Mouse (Mus musculus): ENCODE measurements at regions not wholly inside any gene's neighbourhood (a gene's known extent, or its start where the extent isn't known, plus 50 kb on each side); places are given as distances from the start of the nearest gene placed in this dataset.

DNA sequence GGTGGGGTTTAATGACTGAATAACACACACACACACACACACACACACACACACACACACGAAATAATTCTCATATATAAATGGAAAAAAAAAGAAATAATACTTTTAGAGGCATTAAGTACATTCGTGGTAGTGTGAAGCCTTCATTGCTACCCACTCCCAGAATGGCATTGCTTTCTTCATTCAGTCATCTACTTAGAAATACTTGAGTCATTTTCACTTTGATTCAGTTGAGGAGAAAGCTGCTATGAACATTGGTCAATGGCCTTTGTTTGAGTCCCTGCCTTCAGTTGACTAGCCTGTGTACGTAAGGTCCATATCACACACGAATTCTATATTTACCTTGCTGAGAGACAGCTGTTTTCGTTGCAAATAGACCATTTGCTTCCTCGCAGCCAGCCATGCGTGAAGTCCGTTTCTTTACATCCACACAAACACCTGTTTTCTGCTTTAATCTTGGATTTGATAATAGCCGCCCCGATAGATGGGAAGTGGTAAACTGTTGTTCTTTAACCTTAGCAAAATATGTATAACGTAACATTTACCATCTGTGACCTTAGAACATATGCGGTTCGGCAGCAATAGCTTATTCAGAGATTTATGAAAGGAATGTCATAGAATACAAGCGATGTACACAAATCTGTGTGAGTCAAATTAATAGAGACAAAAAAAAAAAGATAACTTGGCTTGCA is 72.3 kb upstream of the Cpm start:
- H3K27ac ChIP-seq: no peak overlapping the region
- no peak for DNase-seq (ENCODE audit: extremely low spot score, low spot score)
- H3K4me1 ChIP-seq: peaks cover 15% of the 10 kb centered on the region
- no peaks in the 10 kb centered on the region for H3K27me3 ChIP-seq (ENCODE audit: poor library complexity, severe bottlenecking)
- H3K9me3 ChIP-seq: no peaks in the 10 kb centered on the region
- no peak overlapping the region for H3K4me3 ChIP-seq
- H3K36me3 ChIP-seq (replicated peaks): no peaks in the 10 kb centered on the region
- 88% methylated on average over 14 of the region's 14 CpGs for WGBS

DNA sequence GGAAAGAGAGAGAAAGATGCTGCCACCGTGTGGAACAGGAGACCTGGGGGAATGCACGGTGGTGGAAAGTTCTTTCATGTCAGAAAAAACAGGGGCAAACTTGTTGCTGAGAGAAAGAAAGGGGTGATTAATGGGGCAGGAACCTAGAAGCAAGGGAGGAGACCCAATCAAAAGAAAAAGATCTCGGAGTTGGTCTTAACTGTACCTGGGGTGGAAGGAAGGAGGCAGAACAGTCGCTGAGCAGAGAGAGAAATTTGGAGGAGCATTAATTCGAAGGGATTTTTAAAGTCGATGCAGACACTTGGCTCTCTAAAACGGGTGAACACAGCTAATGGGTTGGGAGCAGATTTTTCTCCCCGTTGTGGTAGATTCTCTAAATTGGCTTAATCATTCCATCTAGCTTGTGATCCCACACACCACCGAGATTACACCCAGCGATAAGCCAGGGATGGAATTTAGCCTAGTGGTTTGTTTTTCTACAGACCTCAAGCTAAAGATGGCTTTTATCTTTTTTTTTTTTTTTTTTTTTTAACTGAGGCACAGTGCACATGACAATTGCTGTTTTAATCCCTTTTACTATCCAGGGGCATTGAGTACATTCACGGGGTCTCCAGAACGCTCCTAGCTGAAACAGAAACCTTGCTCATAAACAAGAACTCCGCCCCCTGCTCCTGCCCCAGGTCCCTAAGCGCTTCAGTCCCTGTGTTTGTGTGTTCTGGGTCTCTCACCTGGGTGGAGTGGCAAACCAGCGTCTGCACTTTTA is 73.1 kb upstream of the Cpm start:
- Histone ChIP-seq H3K27me3 (ENCODE audit: poor library complexity, severe bottlenecking) (no peaks in the 10 kb centered on the region), H3K4me1 (peaks cover 15% of the 10 kb centered on the region), H3K9me3 (no peaks in the 10 kb centered on the region), H3K4me3 (no peak overlapping the region), H3K36me3 (replicated peaks) (no peaks in the 10 kb centered on the region), H3K27ac (no peak overlapping the region)
- 60% methylated on average over 15 of the region's 15 CpGs for WGBS
- no peak for DNase-seq (ENCODE audit: extremely low spot score, low spot score)

- WGBS: 89% methylated on average over 10 of the region's 10 CpGs
- DNase-seq (ENCODE audit: extremely low spot score, low spot score): no peak
- H3K27me3 ChIP-seq (ENCODE audit: poor library complexity, severe bottlenecking): no peaks in the 10 kb centered on the region
Observed at GRCm38 (mm10) chr10:117555542-117555941, 73.8 kb upstream of the Cpm start.

GRCm38 (mm10) chr10:117555044-117555443 is 74.3 kb upstream of the Cpm start:
- H3K4me3 ChIP-seq: no peak overlapping the region
- 88% methylated on average over 8 of the region's 8 CpGs for WGBS
- DNase-seq (ENCODE audit: extremely low spot score, low spot score): no peak
- H3K27ac ChIP-seq: no peak overlapping the region
- H3K36me3 ChIP-seq (replicated peaks): no peaks in the 10 kb centered on the region
- peaks cover 13% of the 10 kb centered on the region for H3K4me1 ChIP-seq
- no peaks in the 10 kb centered on the region for H3K9me3 ChIP-seq
- H3K27me3 ChIP-seq (ENCODE audit: poor library complexity, severe bottlenecking): no peaks in the 10 kb centered on the region

More at GRCm38 (mm10) chr10:117555542-117555941, 73.8 kb upstream of the Cpm start:
- Histone ChIP-seq H3K36me3 (replicated peaks) (no peaks in the 10 kb centered on the region), H3K27ac (no peak overlapping the region), H3K4me3 (no peak overlapping the region), H3K9me3 (no peaks in the 10 kb centered on the region), H3K4me1 (peaks cover 15% of the 10 kb centered on the region)

GRCm38 (mm10) chr10:117554533-117554932 is 74.8 kb upstream of the Cpm start:
- Histone ChIP-seq H3K9me3 (no peaks in the 10 kb centered on the region), H3K27ac (no peak overlapping the region), H3K27me3 (ENCODE audit: poor library complexity, severe bottlenecking) (no peaks in the 10 kb centered on the region), H3K4me1 (0 out of 2 replicates have a peak, but pooled peaks cover 9% of the 10 kb centered on the region), H3K4me3 (no peak overlapping the region), H3K36me3 (replicated peaks) (no peaks in the 10 kb centered on the region)
- WGBS: 64% methylated on average over 6 of the region's 6 CpGs
- DNase-seq (ENCODE audit: extremely low spot score, low spot score): no peak

- H3K27ac ChIP-seq: no peak overlapping the region
- H3K27me3 ChIP-seq (ENCODE audit: poor library complexity, severe bottlenecking): no peaks in the 10 kb centered on the region
- no peaks in the 10 kb centered on the region for H3K9me3 ChIP-seq
- H3K4me1 ChIP-seq: 0 out of 2 replicates have a peak, but pooled peaks cover 9% of the 10 kb centered on the region
- H3K4me3 ChIP-seq: no peak overlapping the region
- no peak for DNase-seq (ENCODE audit: extremely low spot score, low spot score)
- H3K36me3 ChIP-seq (replicated peaks): no peaks in the 10 kb centered on the region
- 93% methylated on average over 15 of the region's 15 CpGs for WGBS
Observed at GRCm38 (mm10) chr10:117553211-117554186, 75.8 kb upstream of the Cpm start.

DNA sequence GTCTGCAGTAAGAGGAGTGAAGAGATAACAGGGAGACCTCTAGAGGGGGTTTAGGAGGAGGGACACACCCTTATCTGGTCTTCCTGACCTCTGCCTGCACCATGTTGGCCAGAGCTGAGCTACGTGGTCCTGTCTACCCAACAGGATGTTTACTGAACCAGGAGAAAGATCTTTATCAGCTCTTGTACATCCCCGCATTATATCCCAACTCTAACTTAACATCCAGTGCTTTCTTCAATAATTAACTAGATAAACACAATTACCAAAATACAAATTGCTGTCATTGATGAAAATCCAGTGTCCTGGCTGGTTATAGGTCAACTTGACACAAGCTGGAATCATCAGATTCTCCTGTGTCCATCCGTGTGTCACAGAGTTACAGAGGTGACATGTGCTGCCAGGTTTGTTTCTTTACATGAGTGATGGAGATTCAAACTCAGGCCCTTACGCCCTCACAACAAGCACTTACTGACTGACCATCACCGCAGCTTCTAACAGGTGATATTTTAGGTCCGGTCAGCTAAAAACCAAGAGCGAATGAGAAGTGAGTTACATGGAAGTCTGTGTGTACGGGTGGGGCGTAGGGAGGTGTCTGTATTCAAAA is 77.1 kb upstream of the Cpm start:
- Histone ChIP-seq H3K4me1 (peaks cover 10% of the 10 kb centered on the region; the same call in 1 of the 2 replicates), H3K27ac (no peak overlapping the region), H3K27me3 (ENCODE audit: poor library complexity, severe bottlenecking) (no peaks in the 10 kb centered on the region), H3K36me3 (replicated peaks) (no peaks in the 10 kb centered on the region), H3K4me3 (no peak overlapping the region), H3K9me3 (no peaks in the 10 kb centered on the region)
- DNase-seq (ENCODE audit: extremely low spot score, low spot score): no peak
- WGBS: 93% methylated on average over 9 of the region's 9 CpGs

DNA sequence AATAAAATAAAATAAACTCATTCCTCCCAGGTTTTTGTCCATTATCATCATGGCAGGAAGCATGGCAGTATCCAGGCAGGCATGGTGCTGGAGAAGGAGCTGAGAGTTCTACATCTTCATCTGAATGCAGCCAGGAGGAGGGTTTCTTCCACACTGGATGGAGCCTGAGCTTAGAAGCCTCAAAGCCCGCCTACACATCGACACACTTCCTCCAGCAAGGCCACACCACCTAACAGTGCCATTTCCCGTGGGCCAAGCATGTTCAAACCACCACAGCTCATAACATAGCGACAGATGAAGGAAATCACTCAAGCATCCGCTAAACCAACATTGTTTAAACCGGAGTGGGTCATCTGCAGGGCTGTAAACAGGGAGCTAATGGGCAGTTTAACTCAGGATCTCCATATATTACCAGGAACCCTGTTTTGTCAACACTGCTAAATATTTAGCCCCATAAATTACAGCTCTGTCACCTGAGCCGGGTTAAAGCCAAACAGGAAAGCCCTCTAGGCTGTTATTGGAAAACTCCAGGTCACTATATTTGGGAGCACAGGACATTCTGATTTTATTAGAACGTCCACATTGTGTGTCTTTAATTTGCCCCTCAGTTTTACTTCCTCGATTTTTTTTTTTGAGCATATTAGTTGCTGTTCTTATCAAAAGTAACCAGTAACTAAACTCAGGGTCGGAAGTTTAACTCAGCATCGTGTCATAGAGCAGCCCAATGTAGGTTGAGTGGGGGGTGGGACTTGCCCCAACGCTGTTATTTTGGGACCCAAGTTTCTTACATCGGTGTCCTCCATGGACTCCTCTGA is 77.9 kb upstream of the Cpm start:
- Histone ChIP-seq H3K9me3 (no peaks in the 10 kb centered on the region), H3K4me1 (peaks cover 10% of the 10 kb centered on the region; the same call in 1 of the 2 replicates), H3K27me3 (ENCODE audit: poor library complexity, severe bottlenecking) (no peaks in the 10 kb centered on the region), H3K27ac (no peak overlapping the region), H3K4me3 (no peak overlapping the region), H3K36me3 (replicated peaks) (no peaks in the 10 kb centered on the region)
- DNase-seq (ENCODE audit: extremely low spot score, low spot score): no peak
- 91% methylated on average over 13 of the region's 13 CpGs for WGBS

DNA sequence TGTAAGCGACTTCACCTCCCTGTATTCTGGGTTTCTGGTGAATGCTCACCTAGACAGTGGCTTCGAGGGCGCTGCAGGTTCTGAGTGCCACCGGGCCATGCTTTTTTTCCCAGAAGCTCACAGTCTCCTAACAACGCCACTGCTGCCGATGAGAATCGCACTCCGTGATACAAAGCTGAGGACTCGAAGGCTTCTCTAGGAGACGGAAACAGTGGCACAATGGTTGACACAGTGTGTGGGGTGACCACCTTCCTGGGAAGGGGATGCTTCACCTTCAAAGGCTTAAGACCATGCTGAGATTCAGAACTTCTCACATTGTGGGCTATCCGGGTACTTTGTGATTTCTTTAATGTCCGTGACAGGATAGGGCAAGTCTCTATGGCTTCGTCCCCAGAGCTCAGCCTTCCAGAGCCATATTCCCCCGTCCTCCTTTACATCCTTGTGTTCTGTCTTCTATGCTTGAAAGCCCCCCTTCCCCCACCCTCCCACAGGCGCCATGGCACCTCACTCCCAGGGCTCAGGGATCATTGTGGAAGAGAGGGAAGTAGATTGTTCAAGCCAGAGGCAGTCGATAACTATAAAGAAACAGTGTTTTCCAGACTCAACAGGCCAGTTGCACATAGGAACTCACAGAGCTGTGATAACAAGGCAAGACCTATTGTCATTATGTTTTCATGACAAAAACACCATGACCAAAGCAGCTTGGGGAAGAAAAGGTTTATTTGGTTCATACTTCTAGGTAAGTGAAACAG is 79.3 kb upstream of the Cpm start:
- Histone ChIP-seq H3K9me3 (no peaks in the 10 kb centered on the region), H3K27ac (no peak overlapping the region), H3K36me3 (replicated peaks) (no peaks in the 10 kb centered on the region), H3K4me1 (peaks cover 4% of the 10 kb centered on the region; the same call in 1 of the 2 replicates), H3K27me3 (ENCODE audit: poor library complexity, severe bottlenecking) (0 out of 2 replicates have a peak, but pooled peaks cover under 1% of the 10 kb centered on the region), H3K4me3 (no peak overlapping the region)
- 89% methylated on average over 16 of the region's 16 CpGs for WGBS
- DNase-seq (ENCODE audit: extremely low spot score, low spot score): no peak

GRCm38 (mm10) chr10:117549506-117549830 is 79.8 kb upstream of the Cpm start:
- no peak overlapping the region for H3K27ac ChIP-seq
- no peak overlapping the region for H3K4me3 ChIP-seq
- H3K27me3 ChIP-seq (ENCODE audit: poor library complexity, severe bottlenecking): 0 out of 2 replicates have a peak, but pooled peaks cover 3% of the 10 kb centered on the region
- WGBS: 98% methylated on average over 4 of the region's 4 CpGs
- peaks cover 7% of the 10 kb centered on the region for H3K4me1 ChIP-seq
- no peak for DNase-seq (ENCODE audit: extremely low spot score, low spot score)
- no peaks in the 10 kb centered on the region for H3K9me3 ChIP-seq
- H3K36me3 ChIP-seq (replicated peaks): no peaks in the 10 kb centered on the region

DNA sequence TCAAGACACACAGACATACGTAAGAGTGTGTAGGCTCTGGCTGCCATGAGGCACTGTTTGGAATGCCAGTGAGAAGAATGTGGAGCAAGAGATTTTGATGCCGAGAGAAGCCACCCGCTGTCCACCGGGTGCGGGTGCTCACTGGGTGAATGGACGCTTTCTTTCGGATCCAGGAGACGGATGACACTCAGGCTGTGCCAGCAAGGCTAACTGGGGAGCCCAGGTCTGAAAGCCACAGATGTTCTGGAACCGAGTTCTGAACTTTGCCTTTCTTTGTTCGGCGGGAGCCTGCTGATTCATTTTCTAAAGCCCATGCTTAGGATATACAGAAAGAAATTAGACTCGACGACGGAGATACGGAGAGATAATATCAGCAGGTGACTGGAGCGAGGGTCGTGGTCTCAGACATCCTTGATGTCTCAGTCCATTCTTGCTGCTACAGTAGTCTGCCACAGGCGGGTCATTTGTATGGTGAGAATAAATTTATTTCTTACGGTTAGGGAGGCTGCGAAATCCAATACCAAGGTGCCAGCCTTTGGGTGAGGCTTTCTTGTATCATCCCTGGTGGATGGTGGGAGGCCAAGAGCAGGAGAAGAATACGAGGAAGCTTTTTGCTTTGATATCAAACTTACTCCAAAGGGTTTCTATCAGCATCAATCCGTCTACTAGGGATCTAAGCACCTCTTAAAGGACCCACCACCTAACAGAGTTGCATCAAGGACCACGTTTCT is 80.4 kb upstream of the Cpm start:
- Histone ChIP-seq H3K4me1 (peaks cover 12% of the 10 kb centered on the region), H3K27ac (no peak overlapping the region), H3K36me3 (replicated peaks) (no peaks in the 10 kb centered on the region), H3K27me3 (ENCODE audit: poor library complexity, severe bottlenecking) (peaks cover 4% of the 10 kb centered on the region; the same call in 1 of the 2 replicates), H3K9me3 (no peaks in the 10 kb centered on the region), H3K4me3 (no peak overlapping the region)
- 91% methylated on average over 23 of the region's 23 CpGs for WGBS
- DNase-seq (ENCODE audit: extremely low spot score, low spot score): no peak
